Mouse (Mus musculus) liver, embryonic 13.5 days (tissue): ENCODE results near the gene Rcsd1. TPM values are rescaled to one million over a fixed set of nuclear protein-coding genes. Genes with fewer than 3 reads are reported as not detected.

Experiments used
- ATAC-seq: fragments of 200-750 bp; cut with Nextera tagmentation; 2 replicates; pipeline ENCODE4 v1.8.0; 2017; ENCODE audit warnings: low read depth, mild to moderate bottlenecking, moderate number of reproducible peaks, moderate library complexity
- DNase-seq: peaks from one replicate; pipeline ENCODE4 v3.0.0; 2022
- H3K27ac ChIP-seq: fragments of 300-500 bp; sonication (generic); 2 replicates; pipeline ENCODE4 v1.5.1; 2015; ENCODE audit warnings: moderate library complexity, mild to moderate bottlenecking, inconsistent platforms
- H3K27me3 ChIP-seq: fragments of 300-500 bp; sonication (generic); 2 replicates; pipeline ENCODE4 v1.6.1; 2015; ENCODE audit warnings: mild to moderate bottlenecking, inconsistent platforms
- H3K36me3 ChIP-seq: fragments of 300-500 bp; sonication (generic); 2 replicates; pipeline ENCODE4 v1.6.1; 2015; ENCODE audit warnings: mild to moderate bottlenecking, inconsistent platforms
- H3K4me1 ChIP-seq: fragments of 300-500 bp; sonication (generic); replicated peaks from 2 replicates; pipeline ENCODE4 v1.6.1; 2015; ENCODE audit warnings: inconsistent platforms
- H3K4me2 ChIP-seq: fragments of 300-500 bp; sonication (generic); 2 replicates; pipeline ENCODE4 v1.6.1; 2015; ENCODE audit warnings: inconsistent platforms, mild to moderate bottlenecking, moderate library complexity
- H3K4me3 ChIP-seq: fragments of 300-500 bp; sonication (generic); replicated peaks from 2 replicates; pipeline ENCODE4 v1.5.1; 2015; ENCODE audit warnings: mild to moderate bottlenecking, inconsistent platforms
- H3K9ac ChIP-seq: fragments of 300-500 bp; sonication (generic); 2 replicates; pipeline ENCODE4 v1.6.1; 2015; ENCODE audit warnings: mild to moderate bottlenecking, inconsistent platforms
- H3K9me3 ChIP-seq: fragments of 300-500 bp; sonication (generic); replicated peaks from 2 replicates; pipeline ENCODE4 v1.6.1; 2016; ENCODE audit warnings: inconsistent platforms
- WGBS: fragments of 180-500 bp; shearing (Covaris S2); methylation state at CpG from one replicate; pipeline ENCODE4 v1.1.7; 2015; ENCODE audit not compliant: insufficient replicate concordance; 5-methylcytosine and 5-hydroxymethylcytosine counted together
- polyA plus RNA-seq: library from polyadenylated mRNA; unstranded; fragments of >200 nt; fragmentation: Nextera tagmentation; extraction: Ambion mirVana; gene quantifications from 2 replicates; pipeline ENCODE4 v1.2.1, GENCODE M21; 2015

Rcsd1 gene
- polyA plus RNA-seq, 1 experiment from 2014 or later: 7.5 TPM

DNA sequence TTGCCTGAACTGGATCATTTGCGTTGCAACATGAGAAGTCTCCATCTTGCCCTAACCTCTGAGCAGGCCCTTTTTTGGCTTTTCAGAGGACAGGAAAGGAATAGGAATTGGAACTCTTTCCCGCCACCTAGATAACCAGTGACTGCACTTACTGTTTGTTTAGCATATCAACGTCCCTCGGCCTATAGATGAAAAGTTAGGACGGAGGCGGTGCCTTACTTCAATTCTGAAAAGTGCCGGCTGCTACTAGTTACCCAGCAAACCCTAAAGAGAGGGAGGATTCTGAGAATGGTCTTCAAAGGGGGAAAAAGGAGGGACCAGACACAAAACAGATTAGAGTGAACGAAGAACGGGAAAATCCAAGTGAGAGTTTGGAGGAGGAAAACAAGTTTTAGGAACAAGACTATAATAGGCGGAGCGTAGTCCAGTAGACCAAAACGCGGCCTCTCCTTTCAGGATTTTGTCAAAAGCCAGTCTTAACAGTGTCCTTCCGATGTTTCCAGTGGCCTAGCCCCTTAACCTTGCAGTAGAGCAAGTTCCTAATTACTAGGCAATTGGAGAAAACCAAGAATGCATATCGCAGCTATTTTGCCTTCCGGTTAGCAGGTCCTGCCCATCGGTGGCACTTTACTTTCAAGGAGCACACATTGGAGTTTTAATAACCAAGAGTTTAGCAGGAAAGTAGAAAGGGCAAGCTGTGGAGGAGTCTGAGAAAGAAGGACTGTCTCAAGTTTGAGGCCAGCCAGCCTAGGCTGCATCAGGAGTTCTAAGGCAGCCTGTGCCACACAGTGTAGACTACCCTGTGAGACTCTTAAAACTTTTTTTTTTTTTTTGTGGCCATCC lies 74.3 kb downstream of the Rcsd1 start:
- Histone ChIP-seq H3K9me3 (no peaks in the 10 kb centered on the region), H3K4me1 (peaks cover 60% of the 10 kb centered on the region), H3K9ac (peak overlapping the region; percentile 64), H3K4me2 (peak overlapping the region; percentile 99), H3K36me3 (no peaks in the 10 kb centered on the region), H3K27ac (peak overlapping the region; percentile 64), H3K27me3 (peaks cover 9% of the 10 kb centered on the region; the same call in 1 of the 2 replicates), H3K4me3 (peak overlapping the region; percentile 78)
- WGBS: 37% methylated on average over 17 of the region's 17 CpGs
- ATAC-seq: no peak
- DNase-seq: peak; percentile 23

DNA sequence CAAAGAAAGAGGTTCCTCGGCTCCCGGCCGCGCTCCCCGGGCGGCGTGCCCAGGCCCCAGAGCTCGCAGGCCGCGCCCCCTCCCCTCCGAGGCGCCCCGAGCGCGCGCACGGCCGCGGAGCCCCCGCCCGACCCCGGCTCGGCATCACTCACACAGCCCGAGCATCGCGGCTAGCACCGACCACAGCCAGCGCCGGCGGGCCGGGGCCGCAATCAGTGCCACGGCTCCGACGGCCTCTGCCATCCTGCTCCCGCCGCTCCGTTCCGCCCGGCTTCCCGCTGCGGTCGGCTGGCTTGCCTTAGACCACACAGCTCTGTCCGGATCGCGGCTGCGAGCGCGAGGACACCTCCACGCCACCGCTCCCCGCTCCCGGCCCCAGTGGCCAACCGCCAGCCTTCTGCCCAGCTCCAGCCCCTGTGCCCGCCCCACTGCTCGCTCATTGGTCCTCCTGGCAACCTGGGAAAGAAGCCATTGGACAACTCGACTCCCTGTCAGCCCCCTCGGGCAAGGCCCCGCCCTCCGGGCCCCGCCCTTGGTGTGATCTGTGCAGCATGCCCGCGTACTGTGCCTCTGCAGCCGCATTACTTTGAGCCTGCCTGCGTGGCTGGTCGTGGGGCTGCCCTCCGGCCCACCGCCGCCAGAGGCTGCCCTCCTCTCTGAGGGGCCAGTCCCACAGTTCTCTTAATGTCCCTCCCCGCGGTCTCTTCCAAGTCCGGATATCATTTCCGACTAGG lies 75.2 kb downstream of the Rcsd1 start, which contains the start of gene Mpzl1:
Gene Mpzl1, minus strand, starts transcription at position 388 of the 734 bp plus-strand sequence.
- peak; percentile 98 for DNase-seq

DNA sequence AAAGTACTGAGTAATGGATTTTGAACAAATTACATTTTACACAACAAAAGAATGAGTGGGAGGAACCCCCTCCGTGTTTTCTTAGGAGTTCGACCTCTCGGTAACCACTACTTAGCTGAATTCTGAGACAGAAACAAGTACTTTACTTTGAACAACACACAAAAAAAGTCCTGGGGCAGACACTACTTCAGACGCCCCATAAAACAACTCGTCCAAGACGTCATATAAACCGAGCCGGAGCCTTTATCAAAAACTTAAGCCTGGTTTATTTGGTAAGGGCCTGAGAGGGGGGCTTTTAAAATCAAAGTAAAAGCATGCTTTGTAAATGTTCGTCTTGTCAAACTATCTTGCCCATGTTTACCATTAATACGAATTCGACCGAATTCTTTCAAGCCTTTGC lies 76.2 kb downstream of the Rcsd1 start:
- H3K9me3 ChIP-seq: no peaks in the 10 kb centered on the region
- no peak for ATAC-seq
- peak overlapping the region; percentile 99 for H3K4me2 ChIP-seq
- peak overlapping the region; percentile 77 for H3K9ac ChIP-seq
- H3K27ac ChIP-seq: no peak overlapping the region
- WGBS: 23% methylated on average over 12 of the region's 12 CpGs
- H3K36me3 ChIP-seq: no peaks in the 10 kb centered on the region
- no peak for DNase-seq
- H3K4me3 ChIP-seq: peak overlapping the region; percentile 78
- peaks cover 70% of the 10 kb centered on the region for H3K4me1 ChIP-seq
- H3K27me3 ChIP-seq: peaks cover 9% of the 10 kb centered on the region; the same call in 1 of the 2 replicates

More for the DNA sequence above, 75.2 kb downstream of the Rcsd1 start, which contains the start of gene Mpzl1:
- H3K27me3 ChIP-seq: peaks cover 9% of the 10 kb centered on the region; the same call in 1 of the 2 replicates
- H3K9me3 ChIP-seq: no peaks in the 10 kb centered on the region
- under 1% methylated on average over 54 of the region's 73 CpGs for WGBS
- H3K9ac ChIP-seq: peak within 1 kb of the TSS; percentile 77
- H3K4me1 ChIP-seq: peaks cover 63% of the 10 kb centered on the region
- no peaks in the 10 kb centered on the region for H3K36me3 ChIP-seq
- peak; percentile 99 for ATAC-seq
- H3K4me2 ChIP-seq: peak within 1 kb of the TSS; percentile 99
- H3K4me3 ChIP-seq: peak within 1 kb of the TSS; percentile 78
- peak within 1 kb of the TSS; percentile 64 for H3K27ac ChIP-seq

- Histone ChIP-seq H3K36me3 (no peaks in the 10 kb centered on the region), H3K9ac (0 out of 2 replicates have a peak overlapping the region, but pooled peaks have one; percentile 6), H3K4me1 (peaks cover 81% of the 10 kb centered on the region), H3K4me3 (no peak overlapping the region), H3K27ac (no peak overlapping the region; the same call in 1 of the 2 replicates), H3K4me2 (no peak overlapping the region), H3K27me3 (peaks cover 9% of the 10 kb centered on the region; the same call in 1 of the 2 replicates), H3K9me3 (no peaks in the 10 kb centered on the region)
- ATAC-seq (no peak), DNase-seq (no peak)
- 62% methylated on average over 8 of the region's 8 CpGs for WGBS
These were observed 78.4 kb downstream of the Rcsd1 start for GRCm38 (mm10) chr1:165631136-165631535.

GRCm38 (mm10) chr1:165629975-165630374 lies 79.6 kb downstream of the Rcsd1 start:
- WGBS: 19% methylated on average over 8 of the region's 8 CpGs
- Histone ChIP-seq H3K9ac (0 out of 2 replicates have a peak overlapping the region, but pooled peaks have one; percentile 22), H3K4me2 (peak overlapping the region; percentile 18; the same call in 1 of the 2 replicates), H3K36me3 (no peaks in the 10 kb centered on the region), H3K27me3 (peaks cover 9% of the 10 kb centered on the region; the same call in 1 of the 2 replicates), H3K4me1 (peaks cover 73% of the 10 kb centered on the region), H3K27ac (peak overlapping the region; percentile 47; the same call in 1 of the 2 replicates), H3K4me3 (no peak overlapping the region), H3K9me3 (no peaks in the 10 kb centered on the region)
- no peak for DNase-seq
- ATAC-seq: no peak

DNA sequence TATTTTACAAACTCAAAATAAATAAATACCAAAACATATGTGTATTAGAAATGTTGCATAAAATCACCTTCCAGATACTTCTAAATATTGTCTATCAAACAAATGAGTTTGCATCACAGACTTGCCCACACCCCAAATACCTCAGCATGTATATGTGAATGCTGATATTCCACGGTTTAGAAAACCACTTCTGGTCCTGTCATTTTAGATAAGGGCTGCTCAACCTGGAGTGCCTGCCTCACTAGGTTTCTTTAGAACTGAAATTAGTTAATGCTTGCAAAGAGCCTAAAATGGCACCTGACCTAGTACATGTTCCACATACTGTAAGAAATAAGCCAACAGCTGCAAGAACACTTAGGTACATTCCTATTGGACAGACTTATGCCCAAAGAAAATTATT lies 81.0 kb downstream of the Rcsd1 start:
- WGBS: 13% methylated on average over 1 of the region's 1 CpGs
- Histone ChIP-seq H3K27me3 (peaks cover 5% of the 10 kb centered on the region; the same call in 1 of the 2 replicates), H3K36me3 (no peaks in the 10 kb centered on the region), H3K4me1 (peaks cover 62% of the 10 kb centered on the region), H3K4me2 (no peak overlapping the region), H3K9me3 (no peaks in the 10 kb centered on the region), H3K9ac (no peak overlapping the region), H3K4me3 (no peak overlapping the region), H3K27ac (no peak overlapping the region)
- ATAC-seq (peak; percentile 74), DNase-seq (no peak)

GRCm38 (mm10) chr1:165625896-165626295 lies 83.7 kb downstream of the Rcsd1 start:
- H3K9me3 ChIP-seq: no peaks in the 10 kb centered on the region
- H3K27ac ChIP-seq: no peak overlapping the region
- no peak overlapping the region for H3K4me2 ChIP-seq
- peaks cover 43% of the 10 kb centered on the region for H3K4me1 ChIP-seq
- no peaks in the 10 kb centered on the region for H3K36me3 ChIP-seq
- H3K27me3 ChIP-seq: no peaks in the 10 kb centered on the region
- no peak overlapping the region for H3K4me3 ChIP-seq
- WGBS: 76% methylated on average over 5 of the region's 5 CpGs
- ATAC-seq (no peak), DNase-seq (no peak)
- H3K9ac ChIP-seq: no peak overlapping the region

DNA sequence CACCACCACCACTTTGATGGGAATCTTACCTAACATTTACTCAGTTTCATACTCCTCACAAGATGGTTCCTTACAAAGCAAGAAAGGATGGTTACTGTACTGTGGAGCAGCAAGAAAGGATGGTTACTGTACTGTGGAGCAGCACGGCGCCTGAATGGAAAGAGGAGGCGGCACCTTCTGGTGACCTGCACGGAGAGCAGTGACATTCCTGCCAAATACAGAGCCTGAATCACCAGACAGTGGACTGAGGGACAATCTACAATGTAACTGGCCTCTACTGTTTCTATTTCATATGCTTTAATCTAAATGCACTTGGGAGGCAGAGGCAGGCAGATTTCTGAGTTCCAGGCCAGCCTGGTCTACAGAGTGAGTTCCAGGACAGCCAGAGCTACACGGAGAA lies 84.5 kb downstream of the Rcsd1 start:
- 72% methylated on average over 5 of the region's 5 CpGs for WGBS
- Histone ChIP-seq H3K27me3 (no peaks in the 10 kb centered on the region), H3K4me3 (no peak overlapping the region), H3K4me2 (no peak overlapping the region), H3K9ac (no peak overlapping the region), H3K4me1 (peaks cover 41% of the 10 kb centered on the region), H3K9me3 (no peaks in the 10 kb centered on the region), H3K36me3 (no peaks in the 10 kb centered on the region), H3K27ac (no peak overlapping the region)
- DNase-seq: no peak
- ATAC-seq: no peak

GRCm38 (mm10) chr1:165618201-165618624 lies 91.3 kb downstream of the Rcsd1 start:
- ATAC-seq (peak; percentile 21), DNase-seq (no peak)
- H3K36me3 ChIP-seq: peaks cover 6% of the 10 kb centered on the region
- peaks cover 35% of the 10 kb centered on the region for H3K4me1 ChIP-seq
- H3K27ac ChIP-seq: peak overlapping the region; percentile 77
- WGBS: 53% methylated on average over 9 of the region's 9 CpGs
- no peak overlapping the region for H3K4me2 ChIP-seq
- no peaks in the 10 kb centered on the region for H3K9me3 ChIP-seq
- H3K27me3 ChIP-seq: no peaks in the 10 kb centered on the region
- no peak overlapping the region for H3K4me3 ChIP-seq
- no peak overlapping the region for H3K9ac ChIP-seq

DNA sequence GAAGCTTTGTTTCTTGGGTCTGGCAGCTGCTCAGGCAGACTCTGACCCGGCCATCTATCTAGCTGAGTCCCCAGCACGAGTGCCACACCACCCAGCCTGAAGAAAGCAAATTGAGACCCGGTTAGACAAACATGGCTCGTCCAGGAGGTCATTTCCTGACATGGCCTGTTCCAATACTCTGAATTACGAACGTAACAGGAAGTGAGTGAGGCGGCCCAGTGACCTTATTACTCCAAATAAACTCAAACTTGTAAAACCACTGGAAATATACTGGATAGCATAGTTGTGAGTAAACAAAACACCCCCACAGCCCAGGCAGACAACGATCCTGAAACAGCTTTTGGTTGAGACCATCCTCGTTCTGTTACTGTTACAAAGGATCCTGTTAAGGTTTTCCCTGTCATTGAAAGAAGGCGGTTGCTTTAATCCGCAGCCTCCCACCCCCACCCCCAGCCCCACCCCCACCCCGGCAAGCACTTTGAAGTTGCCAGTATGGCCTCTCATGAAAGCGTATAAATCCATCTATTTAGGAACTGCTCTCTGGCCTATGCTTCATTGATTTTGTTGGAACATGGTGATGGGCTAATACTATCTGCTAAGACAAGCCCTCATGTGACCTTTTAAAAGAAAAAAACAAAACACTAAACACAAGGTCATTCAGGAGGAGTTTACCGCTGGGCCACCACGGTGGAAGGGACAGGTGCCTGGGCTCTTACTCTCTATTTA lies 92.2 kb downstream of the Rcsd1 start:
- no peaks in the 10 kb centered on the region for H3K9me3 ChIP-seq
- H3K27ac ChIP-seq: peak overlapping the region; percentile 77
- peak; percentile 76 for ATAC-seq
- no peaks in the 10 kb centered on the region for H3K27me3 ChIP-seq
- H3K4me1 ChIP-seq: peaks cover 35% of the 10 kb centered on the region
- no peak for DNase-seq
- peaks cover 6% of the 10 kb centered on the region for H3K36me3 ChIP-seq
- peak overlapping the region; percentile 36; the same call in 1 of the 2 replicates for H3K4me2 ChIP-seq
- 35% methylated on average over 15 of the region's 15 CpGs for WGBS
- no peak overlapping the region for H3K9ac ChIP-seq
- H3K4me3 ChIP-seq: no peak overlapping the region
